In the genomic region with DNA sequence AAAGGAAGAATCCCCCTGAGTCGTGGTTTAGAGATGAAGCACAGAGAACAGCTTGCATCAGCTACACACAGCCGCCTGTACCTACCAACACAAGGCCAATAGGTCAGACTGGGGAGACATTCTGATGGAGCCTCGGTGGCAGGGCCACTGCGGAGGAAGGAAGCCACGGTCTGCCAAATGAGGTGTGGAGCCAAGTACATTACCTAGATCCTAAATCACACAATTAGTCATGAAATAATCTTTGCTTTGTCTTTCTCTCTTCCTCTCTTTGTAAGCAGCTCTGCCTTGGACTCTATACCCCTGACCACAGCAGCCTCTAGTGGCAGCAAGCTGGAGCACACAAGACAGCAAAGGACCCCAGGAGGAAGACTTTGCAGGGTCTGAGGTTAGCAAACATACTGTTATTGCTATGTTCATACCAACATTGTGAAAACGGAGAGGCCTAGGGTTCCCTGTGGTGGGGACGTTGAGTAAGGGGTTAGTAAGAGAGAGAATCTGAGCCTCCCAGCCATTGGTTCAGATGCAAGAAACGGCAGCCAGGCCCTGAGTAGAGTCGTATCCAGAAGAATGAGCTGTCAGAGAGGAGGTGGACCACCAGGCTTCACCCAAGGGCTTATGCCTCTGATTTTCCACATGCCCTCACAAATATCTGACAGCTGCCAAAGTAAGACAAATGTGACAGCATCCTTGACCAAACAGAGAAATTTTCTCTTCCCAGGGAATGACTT, we compare ENCODE assay signal across 9 mouse cellular contexts.
DNase-seq lines count a peak whose midpoint lies in the region; ATAC-seq and TF ChIP-seq lines count a peak whose summit lies in the region.
"Had no signal": no experiment of that assay in that cellular context is flagged by ENCODE, and none has a peak within 500 bp of the region (broad histone marks: within the 10 kb centered on the region; RNA-seq: fewer than 3 reads in every experiment).

No protein-coding gene starts in this region.

- no peaks in the 10 kb centered on the region for H3K4me1 ChIP-seq in heart, embryonic 11.5 days (ENCODE audit: control insufficient read depth, insufficient read depth, low read length)
- H3K4me1 ChIP-seq in heart, postnatal 0 days (ENCODE audit: control insufficient read depth, insufficient read depth) = no peaks in the 10 kb centered on the region
- H3K4me1 ChIP-seq in midbrain, postnatal 0 days (ENCODE audit: insufficient read depth, low read length) = peaks cover 2% of the 10 kb centered on the region; the same call in 1 of the 2 replicates

- DNase-seq in heart, adult 11 months = peak; percentile 74
- DNase-seq in Muller cell, postnatal 12 days (ENCODE audit: inconsistent ontology term) = peak; percentile 46
- peak; percentile 24 for DNase-seq in heart, postnatal 0 days (ENCODE audit: low spot score)
- DNase-seq in layer of hippocampus, postnatal 25 days (ENCODE audit: extremely low spot score in 1 of 2, low spot score in 1 of 2) = peak; percentile 22 to 54
- DNase-seq in midbrain, postnatal 0 days (ENCODE audit: low spot score) = peak; percentile 73
- no peak for DNase-seq in spleen, postnatal 4 days (ENCODE audit: low spot score in 2 of 2)

- WGBS in heart, embryonic 11.5 days (ENCODE audit: insufficient replicate concordance) = 65% methylated on average over 9 of the region's 9 CpGs
- WGBS in heart, postnatal 0 days = 57% methylated on average over 9 of the region's 9 CpGs
- 45% methylated on average over 9 of the region's 9 CpGs for WGBS in midbrain, postnatal 0 days

- no peak overlapping the region for H3K4me2 ChIP-seq in heart, embryonic 11.5 days
- no peak overlapping the region for H3K4me2 ChIP-seq in heart, postnatal 0 days (ENCODE audit: low read depth, low read length)
- no peak overlapping the region for H3K4me2 ChIP-seq in midbrain, postnatal 0 days (ENCODE audit: low read depth, low read length, poor library complexity, severe bottlenecking)

- no peaks in the 10 kb centered on the region for H3K36me3 ChIP-seq in heart, embryonic 11.5 days (ENCODE audit: control insufficient read depth, insufficient read depth, low read length)
- H3K36me3 ChIP-seq in heart, postnatal 0 days (replicated peaks; ENCODE audit: control insufficient read depth, insufficient read depth, low read length) = no peaks in the 10 kb centered on the region
- no peaks in the 10 kb centered on the region for H3K36me3 ChIP-seq in midbrain, postnatal 0 days (ENCODE audit: insufficient read depth, low read length)
- H3K36me3 ChIP-seq: G1E had no signal

- H3K9ac ChIP-seq in heart, embryonic 11.5 days (ENCODE audit: low read depth, low read length) = no peak overlapping the region
- no peak overlapping the region for H3K9ac ChIP-seq in heart, postnatal 0 days (replicated peaks; ENCODE audit: low read depth, low read length)
- H3K9ac ChIP-seq in midbrain, postnatal 0 days (replicated peaks; ENCODE audit: low read length, poor library complexity, severe bottlenecking) = no peak overlapping the region

- ATAC-seq in heart, embryonic 11.5 days (replicated peaks; ENCODE audit: insufficient number of reproducible peaks, low FRiP score, low TSS enrichment) = no peak
- peak; percentile 63; the same call in 1 of the 2 replicates for ATAC-seq in common myeloid progenitor, adult 5-6 weeks (replicated peaks; ENCODE audit: low read depth, poor library complexity, severe bottlenecking)
- ATAC-seq in heart, postnatal 0 days (ENCODE audit: insufficient read depth, low read depth) = no peak
- 0 out of 2 replicates have a peak, but pooled peaks have one; percentile 38 for ATAC-seq in midbrain, postnatal 0 days (ENCODE audit: low FRiP score)

- peak; percentile 74 for TF ChIP-seq CTCF in heart, postnatal 0 days (IDR thresholded peaks at IDR 0.05; ENCODE audit: low read depth)
- peak; percentile 93 for TF ChIP-seq CTCF in midbrain, postnatal 0 days (IDR thresholded peaks at IDR 0.05)

- no peaks in the 10 kb centered on the region for H3K27me3 ChIP-seq in heart, embryonic 11.5 days (ENCODE audit: control insufficient read depth, insufficient read depth, low read length)
- no peaks in the 10 kb centered on the region for H3K27me3 ChIP-seq in heart, postnatal 0 days (ENCODE audit: control insufficient read depth, insufficient read depth, low read length)
- no peaks in the 10 kb centered on the region for H3K27me3 ChIP-seq in midbrain, postnatal 0 days (ENCODE audit: insufficient read depth, low read length)

- H3K9me3 ChIP-seq in heart, embryonic 11.5 days (replicated peaks; ENCODE audit: control insufficient read depth, low read length) = no peaks in the 10 kb centered on the region
- H3K9me3 ChIP-seq in heart, postnatal 0 days (replicated peaks; ENCODE audit: control insufficient read depth, low read length) = no peaks in the 10 kb centered on the region
- H3K9me3 ChIP-seq in midbrain, postnatal 0 days (ENCODE audit: low read length) = no peaks in the 10 kb centered on the region
- H3K9me3 ChIP-seq: G1E had no signal

- no peak for TF ChIP-seq EP300 in heart, postnatal 0 days (IDR thresholded peaks at IDR 0.05; ENCODE audit: low read depth)

- no peak overlapping the region for H3K27ac ChIP-seq in heart, embryonic 11.5 days (ENCODE audit: low read depth, low read length)
- no peak overlapping the region for H3K27ac ChIP-seq in heart, postnatal 0 days (ENCODE audit: low read depth)
- H3K27ac ChIP-seq in midbrain, postnatal 0 days (ENCODE audit: low read depth, low read length) = no peak overlapping the region

- no peak overlapping the region for H3K4me3 ChIP-seq in heart, embryonic 11.5 days (ENCODE audit: low read depth, low read length)
- H3K4me3 ChIP-seq in heart, postnatal 0 days (ENCODE audit: low read depth, low read length) = no peak overlapping the region
- H3K4me3 ChIP-seq in midbrain, postnatal 0 days (ENCODE audit: low read depth, low read length) = no peak overlapping the region

Comparison
In these comparisons a context has a peak if more than half of its experiments do, and no peak if none do; other contexts are left out.
1. DNase-seq: peak in heart, adult 11 months (single experiment), Muller cell, postnatal 12 days (single experiment), heart, postnatal 0 days (single experiment), layer of hippocampus, postnatal 25 days (2 of 2) and midbrain, postnatal 0 days (single experiment); none in spleen, postnatal 4 days (0 of 2).
2. ATAC-seq: peak in common myeloid progenitor, adult 5-6 weeks (single experiment) and midbrain, postnatal 0 days (single experiment); none in heart, embryonic 11.5 days (single experiment) and heart, postnatal 0 days (single experiment).